Mouse (Mus musculus): ENCODE measurements at regions not wholly inside any gene's neighbourhood (a gene's known extent, or its start where the extent isn't known, plus 50 kb on each side); places are given as distances from the start of the nearest gene placed in this dataset.
"Not testable (repeated sequence)": the region's sequence is repeated elsewhere in the genome, so short reads cannot be mapped to it uniquely, and the experiment has no call there.

DNA sequence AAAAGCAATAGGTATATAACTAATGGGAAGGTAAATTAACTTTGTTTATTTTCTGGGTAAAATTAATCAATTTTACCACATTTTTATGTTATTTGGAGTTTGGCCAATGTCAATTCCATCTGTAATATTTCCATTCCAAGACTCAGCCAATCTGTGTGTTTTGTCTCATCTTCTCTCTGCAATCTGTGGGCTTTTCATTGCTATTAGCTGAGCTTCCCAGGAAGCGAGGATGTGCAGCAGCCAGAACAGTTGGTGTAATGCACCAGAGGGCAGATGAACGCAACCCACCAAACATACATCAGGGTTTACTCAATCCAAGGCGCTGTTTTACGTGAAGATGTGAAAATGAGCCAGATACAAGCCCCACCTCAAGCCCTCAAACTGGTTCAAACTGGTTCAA, 88.9 kb upstream of the Ifngr1 start:
- H3K27ac ChIP-seq = no peak overlapping the region
- no peaks in the 10 kb centered on the region for H3K4me1 ChIP-seq
- no peaks in the 10 kb centered on the region for H3K36me3 ChIP-seq
- H3K9me3 ChIP-seq = no peaks in the 10 kb centered on the region
- no peak overlapping the region for H3K4me3 ChIP-seq (replicated peaks)
- no peak overlapping the region for H3K9ac ChIP-seq
- ATAC-seq (ENCODE audit: insufficient read depth, low FRiP score, low read depth) = no peak
- no peaks in the 10 kb centered on the region for H3K27me3 ChIP-seq (replicated peaks)
- no peak overlapping the region for H3K4me2 ChIP-seq
- WGBS = 77% methylated on average over 4 of the region's 4 CpGs

DNA sequence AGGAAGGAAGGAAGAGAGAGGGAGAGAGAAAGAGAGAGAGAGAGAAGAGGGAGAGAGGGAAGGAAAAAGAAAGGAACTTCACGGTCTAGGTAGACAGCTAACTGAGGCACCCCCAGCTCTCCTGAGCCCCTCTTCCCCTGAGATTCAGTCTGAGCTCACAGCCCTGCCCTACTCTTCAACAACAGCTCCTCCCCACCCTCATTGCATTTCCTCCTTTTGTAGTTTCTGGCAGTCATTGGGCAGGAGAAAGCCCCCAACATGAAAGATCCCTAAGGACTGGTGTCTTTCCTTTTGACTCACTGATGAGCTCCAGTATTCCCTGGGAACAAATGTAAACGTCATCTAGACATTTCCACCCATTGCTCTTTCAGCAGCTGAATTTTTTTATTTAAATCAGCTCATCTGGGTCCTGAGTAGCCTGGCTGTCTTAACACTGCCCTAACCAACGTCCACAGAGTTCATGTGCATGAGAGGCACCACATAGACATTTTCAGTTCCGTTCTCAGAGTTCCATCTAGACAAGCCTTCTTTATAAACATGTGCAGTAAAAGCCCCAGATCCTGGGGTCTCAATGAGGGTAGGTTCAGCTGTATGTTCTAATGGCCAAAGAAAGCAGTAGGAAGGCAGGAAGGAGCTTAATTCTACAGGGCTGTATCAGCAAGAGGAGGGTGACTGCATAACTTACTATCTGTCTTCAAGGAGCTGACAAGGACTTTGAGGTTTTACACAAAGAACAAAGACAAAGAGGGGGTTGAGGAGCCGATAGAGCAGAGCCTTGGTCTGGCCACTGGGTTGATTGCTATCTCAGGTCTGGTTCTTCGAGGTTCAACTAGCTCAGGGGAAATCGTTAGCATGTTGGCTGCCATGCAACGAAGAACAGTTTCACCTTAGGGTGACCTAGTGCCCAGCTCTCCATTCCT, 87.6 kb upstream of the Ifngr1 start:
- Histone ChIP-seq H3K36me3 (no peaks in the 10 kb centered on the region), H3K4me2 (no peak overlapping the region), H3K27ac (no peak overlapping the region), H3K4me3 (replicated peaks) (no peak overlapping the region), H3K4me1 (no peaks in the 10 kb centered on the region), H3K9me3 (no peaks in the 10 kb centered on the region), H3K9ac (no peak overlapping the region), H3K27me3 (replicated peaks) (no peaks in the 10 kb centered on the region)
- 54% methylated on average over 8 of the region's 8 CpGs for WGBS
- ATAC-seq (ENCODE audit: insufficient read depth, low FRiP score, low read depth) = no peak

DNA sequence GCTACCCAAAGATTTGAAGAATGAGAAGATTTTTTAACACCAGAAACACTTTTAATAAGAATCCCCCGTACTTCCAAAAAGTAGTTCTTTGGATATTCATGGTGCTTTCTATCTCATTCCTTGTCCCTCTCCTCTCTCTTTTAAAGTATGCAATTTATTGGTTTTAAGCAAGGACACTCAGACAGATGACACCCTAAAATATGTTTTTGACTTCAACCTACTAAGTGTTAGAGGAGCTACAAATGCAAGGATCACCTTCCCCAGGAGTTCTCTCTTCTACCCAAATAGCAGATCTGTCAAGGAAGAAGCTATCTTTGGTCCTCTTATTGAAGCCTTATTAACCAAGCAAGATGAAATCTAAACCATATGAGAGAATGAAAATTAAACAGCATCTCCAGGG, 86.6 kb upstream of the Ifngr1 start:
- ATAC-seq (ENCODE audit: insufficient read depth, low FRiP score, low read depth) = no peak
- H3K4me3 ChIP-seq (replicated peaks) = no peak overlapping the region
- no peak overlapping the region for H3K9ac ChIP-seq
- no peaks in the 10 kb centered on the region for H3K36me3 ChIP-seq
- no peak overlapping the region for H3K4me2 ChIP-seq
- H3K27me3 ChIP-seq (replicated peaks) = no peaks in the 10 kb centered on the region
- H3K4me1 ChIP-seq = no peaks in the 10 kb centered on the region
- whole genome bisulfite sequencing = 96% methylated on average over 1 of the region's 1 CpGs
- no peaks in the 10 kb centered on the region for H3K9me3 ChIP-seq
- no peak overlapping the region for H3K27ac ChIP-seq

DNA sequence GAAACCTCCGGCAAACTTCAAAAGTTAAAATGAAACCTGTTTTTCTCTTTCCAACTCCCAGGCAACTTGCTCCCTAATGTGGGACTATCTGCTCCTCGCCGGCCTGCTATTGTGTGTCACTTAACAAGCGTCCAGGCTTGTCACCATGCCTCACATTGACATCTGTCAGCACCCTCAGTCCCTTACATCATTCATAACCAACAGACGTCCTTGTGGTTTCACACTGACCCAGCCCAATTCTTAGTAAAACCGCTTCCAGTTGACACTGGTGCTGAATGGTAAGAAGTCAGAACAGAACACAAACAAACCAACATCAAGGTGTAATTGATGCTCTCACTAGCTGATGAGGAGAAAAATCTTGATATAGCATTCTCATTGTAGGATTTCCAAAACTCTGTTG, 85.8 kb upstream of the Ifngr1 start:
- no peak for ATAC-seq (ENCODE audit: insufficient read depth, low FRiP score, low read depth)
- Histone ChIP-seq H3K9me3 (no peaks in the 10 kb centered on the region), H3K9ac (no peak overlapping the region), H3K27me3 (replicated peaks) (no peaks in the 10 kb centered on the region), H3K4me1 (no peaks in the 10 kb centered on the region), H3K4me2 (no peak overlapping the region), H3K36me3 (no peaks in the 10 kb centered on the region), H3K27ac (no peak overlapping the region), H3K4me3 (replicated peaks) (no peak overlapping the region)
- WGBS = 77% methylated on average over 6 of the region's 6 CpGs

DNA sequence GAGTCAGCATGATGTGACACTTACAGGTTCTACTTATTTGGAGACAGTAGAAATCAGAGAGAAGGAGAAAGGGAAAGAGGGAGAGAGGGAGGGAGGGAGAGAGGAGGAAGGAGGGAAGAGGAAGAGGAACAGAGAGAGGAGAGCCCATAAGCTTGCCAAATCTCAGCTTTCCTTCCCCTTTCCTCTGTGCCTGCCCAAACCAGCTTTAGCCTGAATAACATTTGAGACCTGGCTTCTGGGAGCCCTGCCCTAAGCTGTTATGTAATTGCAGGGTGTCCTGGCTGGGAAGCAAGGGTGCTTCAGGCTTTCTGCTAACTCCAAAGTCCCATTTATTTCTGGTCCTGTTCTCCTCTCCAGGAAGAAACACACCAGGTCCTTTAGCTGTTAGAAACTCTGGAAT, 85.3 kb upstream of the Ifngr1 start:
- no peak overlapping the region for H3K4me2 ChIP-seq
- no peak overlapping the region for H3K27ac ChIP-seq
- no peaks in the 10 kb centered on the region for H3K4me1 ChIP-seq
- H3K27me3 ChIP-seq (replicated peaks) = no peaks in the 10 kb centered on the region
- no peak overlapping the region for H3K9ac ChIP-seq
- no peaks in the 10 kb centered on the region for H3K9me3 ChIP-seq
- H3K36me3 ChIP-seq = no peaks in the 10 kb centered on the region
- no peak overlapping the region for H3K4me3 ChIP-seq (replicated peaks)
- ATAC-seq (ENCODE audit: insufficient read depth, low FRiP score, low read depth) = no peak

DNA sequence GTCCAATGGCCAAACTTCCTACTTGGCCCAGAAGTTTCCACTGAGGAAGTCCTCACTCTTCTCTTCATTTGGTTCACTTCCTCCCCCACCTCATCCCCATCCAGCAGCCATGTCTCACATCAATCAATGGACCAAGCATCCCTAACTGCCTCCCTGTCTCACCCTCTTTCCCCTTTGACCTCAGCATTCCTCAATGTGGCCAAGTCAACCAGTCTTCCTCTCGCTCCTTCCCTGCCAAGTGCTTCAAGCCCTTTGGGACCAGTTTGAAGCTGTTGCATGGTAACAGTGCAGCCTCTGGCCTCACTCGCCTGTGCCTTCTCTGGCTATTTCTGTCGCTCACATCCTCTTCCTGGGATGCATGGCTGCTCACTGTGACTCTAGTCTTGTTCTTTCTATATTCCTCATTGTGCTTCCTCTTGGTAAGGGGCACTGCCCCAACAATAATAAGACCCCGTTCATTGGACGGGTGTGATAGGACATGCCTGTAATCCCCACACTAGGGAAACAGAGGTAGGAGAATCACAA, 83.5 kb upstream of the Ifngr1 start:
- H3K27ac ChIP-seq = no peak overlapping the region
- no peak overlapping the region for H3K4me3 ChIP-seq (replicated peaks)
- H3K36me3 ChIP-seq = no peaks in the 10 kb centered on the region
- H3K27me3 ChIP-seq (replicated peaks) = no peaks in the 10 kb centered on the region
- no peak overlapping the region for H3K4me2 ChIP-seq
- 80% methylated on average over 5 of the region's 5 CpGs for WGBS
- ATAC-seq (ENCODE audit: insufficient read depth, low FRiP score, low read depth) = no peak
- no peaks in the 10 kb centered on the region for H3K4me1 ChIP-seq
- H3K9me3 ChIP-seq = no peaks in the 10 kb centered on the region
- no peak overlapping the region for H3K9ac ChIP-seq

DNA sequence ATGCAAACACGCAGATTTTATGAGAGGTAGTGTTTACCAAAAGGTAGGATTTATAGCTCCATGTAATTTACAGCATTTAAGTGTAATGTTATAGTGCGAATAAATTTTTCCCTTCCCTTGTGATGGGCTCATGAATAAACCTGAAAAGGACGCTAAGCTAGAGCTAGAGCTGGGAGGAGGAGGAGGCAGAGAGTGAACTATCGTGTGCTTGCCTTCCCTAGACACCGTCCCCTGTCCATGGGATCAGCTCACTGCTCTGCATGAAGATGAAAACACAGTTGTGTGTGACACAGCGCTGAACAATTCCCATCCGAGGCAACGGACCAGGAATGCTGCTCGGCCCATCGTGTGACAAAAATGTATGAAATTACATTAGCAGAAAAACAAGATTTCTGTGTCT, 81.7 kb upstream of the Ifngr1 start:
- no peaks in the 10 kb centered on the region for H3K27me3 ChIP-seq (replicated peaks)
- H3K4me2 ChIP-seq = no peak overlapping the region
- no peaks in the 10 kb centered on the region for H3K9me3 ChIP-seq
- H3K27ac ChIP-seq = no peak overlapping the region
- ATAC-seq (ENCODE audit: insufficient read depth, low FRiP score, low read depth) = no peak
- no peaks in the 10 kb centered on the region for H3K4me1 ChIP-seq
- H3K9ac ChIP-seq = no peak overlapping the region
- WGBS = 70% methylated on average over 10 of the region's 10 CpGs
- H3K36me3 ChIP-seq = no peaks in the 10 kb centered on the region
- H3K4me3 ChIP-seq (replicated peaks) = no peak overlapping the region

DNA sequence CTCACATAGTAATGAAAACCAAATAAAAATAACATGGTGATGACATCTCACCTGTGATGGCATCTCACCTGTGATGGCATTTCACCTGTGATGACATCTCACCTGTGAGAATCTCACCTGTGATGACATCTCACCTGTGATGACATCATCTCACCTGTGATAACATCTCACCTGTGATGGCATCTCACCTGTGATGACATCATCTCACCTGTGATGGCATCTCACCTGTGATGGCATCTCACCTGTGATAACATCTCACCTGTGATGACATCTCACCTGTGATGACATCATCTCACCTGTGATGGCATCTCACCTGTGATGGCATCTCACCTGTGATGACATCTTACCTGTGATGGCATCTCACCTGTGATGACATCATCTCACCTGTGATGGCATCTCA, 77.4 kb upstream of the Ifngr1 start:
- not testable (repeated sequence) for H3K4me2 ChIP-seq; H3K27ac ChIP-seq; ATAC-seq (ENCODE audit: insufficient read depth, low FRiP score, low read depth); H3K9ac ChIP-seq; H3K36me3 ChIP-seq; H3K4me1 ChIP-seq; H3K4me3 ChIP-seq (replicated peaks); H3K9me3 ChIP-seq; H3K27me3 ChIP-seq (replicated peaks)

DNA sequence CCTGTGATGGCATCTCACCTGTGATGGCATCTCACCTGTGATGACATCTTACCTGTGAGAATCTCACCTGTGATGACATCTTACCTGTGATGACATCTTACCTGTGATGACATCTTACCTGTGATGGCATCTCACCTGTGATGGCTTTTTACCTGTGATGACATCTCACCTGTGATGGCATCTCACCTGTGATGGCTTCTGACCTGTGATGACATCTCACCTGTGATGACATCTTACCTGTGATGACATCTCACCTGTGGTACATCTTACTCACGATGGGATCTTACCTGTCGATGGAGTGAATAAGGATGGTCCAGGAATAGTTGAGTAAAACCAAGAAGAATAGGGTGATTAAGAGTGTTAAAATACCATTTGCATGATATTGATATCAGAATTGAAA, 76.9 kb upstream of the Ifngr1 start:
- no peaks in the 10 kb centered on the region for H3K27me3 ChIP-seq (replicated peaks)
- no peak overlapping the region for H3K9ac ChIP-seq
- H3K36me3 ChIP-seq = no peaks in the 10 kb centered on the region
- H3K9me3 ChIP-seq = no peaks in the 10 kb centered on the region
- no peak for ATAC-seq (ENCODE audit: insufficient read depth, low FRiP score, low read depth)
- no peak overlapping the region for H3K4me3 ChIP-seq (replicated peaks)
- H3K27ac ChIP-seq = no peak overlapping the region
- WGBS = 93% methylated on average over 2 of the region's 2 CpGs
- H3K4me2 ChIP-seq = no peak overlapping the region
- no peaks in the 10 kb centered on the region for H3K4me1 ChIP-seq

DNA sequence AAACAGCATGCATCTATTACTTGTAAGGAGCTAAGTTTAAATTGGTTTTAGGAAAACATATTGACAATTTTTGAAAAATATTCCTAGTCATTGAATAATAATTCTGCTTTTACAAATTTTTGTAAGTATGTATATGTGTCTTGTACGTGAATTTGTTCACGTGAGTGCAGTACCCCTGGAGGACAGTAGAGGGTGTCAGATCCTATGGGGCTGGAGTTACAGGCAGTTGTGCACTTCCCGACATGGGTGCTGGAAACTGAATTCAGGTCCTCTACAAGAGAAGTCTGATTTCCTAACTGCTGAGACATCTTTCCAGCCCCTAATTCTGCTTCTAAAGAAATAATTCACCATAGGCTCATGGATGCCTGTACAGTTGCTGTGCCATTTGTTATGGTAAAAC, 75.7 kb upstream of the Ifngr1 start:
- H3K27ac ChIP-seq = no peak overlapping the region
- no peaks in the 10 kb centered on the region for H3K4me1 ChIP-seq
- no peaks in the 10 kb centered on the region for H3K27me3 ChIP-seq (replicated peaks)
- no peak overlapping the region for H3K9ac ChIP-seq
- H3K9me3 ChIP-seq = no peaks in the 10 kb centered on the region
- H3K36me3 ChIP-seq = no peaks in the 10 kb centered on the region
- no peak overlapping the region for H3K4me2 ChIP-seq
- H3K4me3 ChIP-seq (replicated peaks) = no peak overlapping the region
- no peak for ATAC-seq (ENCODE audit: insufficient read depth, low FRiP score, low read depth)
- WGBS = 96% methylated on average over 3 of the region's 3 CpGs

DNA sequence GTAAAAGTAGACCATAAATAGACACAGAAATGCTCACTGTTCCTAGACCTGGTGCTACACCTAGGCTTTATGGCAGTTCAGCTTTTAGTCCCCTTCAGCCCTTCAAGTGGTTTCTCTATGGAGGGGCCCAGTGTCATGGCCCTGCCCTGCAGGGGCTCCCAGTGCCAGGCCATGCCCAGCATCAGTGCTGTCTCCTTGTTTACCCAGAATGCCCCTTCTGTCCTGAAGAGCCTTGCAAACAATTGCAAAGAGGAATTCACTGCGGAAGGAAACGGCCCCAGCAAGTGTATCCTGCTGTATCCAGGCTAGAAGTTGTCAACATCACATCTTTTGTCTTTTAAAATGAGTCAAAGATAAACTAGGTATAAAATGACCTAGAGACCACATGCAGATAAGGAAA, 74.7 kb upstream of the Ifngr1 start:
- no peak for ATAC-seq (ENCODE audit: insufficient read depth, low FRiP score, low read depth)

DNA sequence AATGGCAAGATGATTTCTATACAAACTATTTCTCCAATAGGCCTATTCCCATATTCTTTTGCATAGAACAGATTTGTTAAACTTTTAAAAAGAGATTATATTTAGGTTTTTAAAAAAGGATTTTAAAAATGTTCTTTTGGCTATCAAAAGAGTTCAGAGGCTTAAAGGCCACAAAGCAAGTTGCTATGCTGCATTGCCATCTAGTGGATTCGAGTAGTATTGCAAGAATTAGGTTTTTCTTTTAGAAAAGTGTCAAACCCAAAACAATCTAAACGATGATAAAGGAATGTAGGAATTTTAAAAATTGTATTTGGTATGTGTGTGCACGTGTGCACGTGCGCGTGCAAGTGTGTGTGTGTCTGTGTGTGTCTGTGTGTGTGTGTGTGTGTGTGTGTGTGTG, 73.0 kb upstream of the Ifngr1 start:
- ATAC-seq (ENCODE audit: insufficient read depth, low FRiP score, low read depth) = no peak
- Histone ChIP-seq H3K9me3 (no peaks in the 10 kb centered on the region), H3K27me3 (replicated peaks) (no peaks in the 10 kb centered on the region), H3K4me2 (no peak overlapping the region), H3K4me1 (no peaks in the 10 kb centered on the region), H3K27ac (no peak overlapping the region), H3K4me3 (replicated peaks) (no peak overlapping the region), H3K36me3 (no peaks in the 10 kb centered on the region), H3K9ac (no peak overlapping the region)
- WGBS = 8% methylated on average over 6 of the region's 6 CpGs

More for the DNA sequence above, 74.7 kb upstream of the Ifngr1 start:
- 79% methylated on average over 2 of the region's 2 CpGs for WGBS
- Histone ChIP-seq H3K4me3 (replicated peaks) (no peak overlapping the region), H3K27ac (no peak overlapping the region), H3K9me3 (no peaks in the 10 kb centered on the region), H3K9ac (no peak overlapping the region), H3K4me1 (no peaks in the 10 kb centered on the region), H3K36me3 (no peaks in the 10 kb centered on the region), H3K4me2 (no peak overlapping the region), H3K27me3 (replicated peaks) (no peaks in the 10 kb centered on the region)

DNA sequence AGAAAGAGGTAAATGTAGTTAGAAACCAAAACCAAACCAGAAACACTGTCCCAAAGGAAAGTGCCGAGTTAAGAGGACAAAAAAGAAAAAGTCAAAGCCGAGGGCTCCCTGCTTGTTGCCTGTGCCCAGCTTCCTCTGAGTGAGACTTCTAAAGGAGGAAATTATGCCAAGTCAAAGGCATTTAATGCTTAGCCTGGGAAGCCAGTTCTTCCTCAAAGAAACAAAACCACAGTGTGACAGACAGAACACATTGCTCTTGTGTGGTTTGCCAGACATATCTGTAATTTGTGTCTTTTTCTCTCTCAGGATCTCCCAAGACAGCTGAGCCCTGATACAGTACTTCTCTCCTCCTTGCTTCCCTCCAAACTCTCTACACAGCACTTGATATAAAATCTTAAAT, 69.6 kb upstream of the Ifngr1 start:
- 49% methylated on average over 2 of the region's 2 CpGs for WGBS

More for the DNA sequence above, 69.6 kb upstream of the Ifngr1 start:
- Histone ChIP-seq H3K4me3 (replicated peaks) (no peak overlapping the region), H3K9ac (no peak overlapping the region), H3K36me3 (no peaks in the 10 kb centered on the region), H3K27ac (no peak overlapping the region), H3K27me3 (replicated peaks) (no peaks in the 10 kb centered on the region), H3K9me3 (no peaks in the 10 kb centered on the region), H3K4me2 (no peak overlapping the region), H3K4me1 (no peaks in the 10 kb centered on the region)
- no peak for ATAC-seq (ENCODE audit: insufficient read depth, low FRiP score, low read depth)

Measured in stomach, embryonic 15.5 days (tissue).